Mouse (Mus musculus): ENCODE measurements around the gene Sept14. TPM values are rescaled to one million over a fixed set of nuclear protein-coding genes. Genes with fewer than 3 reads are reported as not detected.
A peak's percentile ranks its signal among the peaks of the same experiment; 100 is the strongest.

Gene Sept14
- polyA plus RNA-seq, 1 experiment from 2014 or later, result not detected

- Histone ChIP-seq H3K27ac (ENCODE audit: low read length) (no peak overlapping the region), H3K27me3 (replicated peaks; ENCODE audit: control insufficient read depth, insufficient read depth, low read length) (no peaks in the 10 kb centered on the region)
- WGBS, result 12% methylated on average over 7 of the region's 7 CpGs
Observed at GRCm38 (mm10) chr5:129725774-129726392, 17.6 kb upstream of the Sept14 start.

GRCm38 (mm10) chr5:129724834-129725773 lies 16.8 kb upstream of the Sept14 start, which contains the start of gene Nipsnap2:
Nipsnap2 (plus strand) TSS chr5:129725063.
- WGBS, result under 1% methylated on average over 88 of the region's 93 CpGs
- Histone ChIP-seq H3K36me3 (ENCODE audit: control insufficient read depth, insufficient read depth) (no peaks in the 10 kb centered on the region), H3K9me3 (ENCODE audit: control insufficient read depth, low read length) (no peaks in the 10 kb centered on the region), H3K9ac (replicated peaks; ENCODE audit: low read depth, low read length) (peak within 1 kb of the TSS; percentile 95), H3K27ac (ENCODE audit: low read length) (peak within 1 kb of the TSS; percentile 92), H3K4me3 (replicated peaks; ENCODE audit: low read length) (peak within 1 kb of the TSS; percentile 76), H3K4me2 (ENCODE audit: low read length) (peak within 1 kb of the TSS; percentile 60), H3K4me1 (replicated peaks; ENCODE audit: control insufficient read depth, insufficient read depth, low read length) (peaks cover 10% of the 10 kb centered on the region; the same call in 1 of the 2 replicates), H3K27me3 (replicated peaks; ENCODE audit: control insufficient read depth, insufficient read depth, low read length) (no peaks in the 10 kb centered on the region)
- ATAC-seq, result peak; percentile 96

More at GRCm38 (mm10) chr5:129725774-129726392, 17.6 kb upstream of the Sept14 start:
- peak overlapping the region; percentile 95 for H3K9ac ChIP-seq (replicated peaks; ENCODE audit: low read depth, low read length)
- no peak for ATAC-seq
- peak overlapping the region; percentile 60 for H3K4me2 ChIP-seq (ENCODE audit: low read length)
- no peaks in the 10 kb centered on the region for H3K36me3 ChIP-seq (ENCODE audit: control insufficient read depth, insufficient read depth)
- peaks cover 12% of the 10 kb centered on the region; the same call in 1 of the 2 replicates for H3K4me1 ChIP-seq (replicated peaks; ENCODE audit: control insufficient read depth, insufficient read depth, low read length)
- H3K9me3 ChIP-seq (ENCODE audit: control insufficient read depth, low read length), result no peaks in the 10 kb centered on the region
- peak overlapping the region; percentile 76 for H3K4me3 ChIP-seq (replicated peaks; ENCODE audit: low read length)

- no peak for ATAC-seq
- H3K36me3 ChIP-seq (ENCODE audit: control insufficient read depth, insufficient read depth), result peaks cover 3% of the 10 kb centered on the region; the same call in 1 of the 2 replicates
- no peak overlapping the region for H3K27ac ChIP-seq (ENCODE audit: low read length)
- H3K9me3 ChIP-seq (ENCODE audit: control insufficient read depth, low read length), result no peaks in the 10 kb centered on the region
- peak overlapping the region; percentile 95; the same call in 1 of the 2 replicates for H3K9ac ChIP-seq (replicated peaks; ENCODE audit: low read depth, low read length)
- H3K27me3 ChIP-seq (replicated peaks; ENCODE audit: control insufficient read depth, insufficient read depth, low read length), result no peaks in the 10 kb centered on the region
- peak overlapping the region; percentile 76 for H3K4me3 ChIP-seq (replicated peaks; ENCODE audit: low read length)
- WGBS, result 48% methylated on average over 4 of the region's 4 CpGs
- H3K4me2 ChIP-seq (ENCODE audit: low read length), result peak overlapping the region; percentile 41
- peaks cover 10% of the 10 kb centered on the region; the same call in 1 of the 2 replicates for H3K4me1 ChIP-seq (replicated peaks; ENCODE audit: control insufficient read depth, insufficient read depth, low read length)
Observed at GRCm38 (mm10) chr5:129724268-129724667, 16.0 kb upstream of the Sept14 start.

- Histone ChIP-seq H3K9me3 (ENCODE audit: control insufficient read depth, low read length) (no peaks in the 10 kb centered on the region), H3K27me3 (replicated peaks; ENCODE audit: control insufficient read depth, insufficient read depth, low read length) (no peaks in the 10 kb centered on the region), H3K4me3 (replicated peaks; ENCODE audit: low read length) (no peak overlapping the region), H3K9ac (replicated peaks; ENCODE audit: low read depth, low read length) (no peak overlapping the region), H3K4me1 (replicated peaks; ENCODE audit: control insufficient read depth, insufficient read depth, low read length) (peaks cover 8% of the 10 kb centered on the region), H3K4me2 (ENCODE audit: low read length) (no peak overlapping the region), H3K27ac (ENCODE audit: low read length) (no peak overlapping the region), H3K36me3 (ENCODE audit: control insufficient read depth, insufficient read depth) (peaks cover 10% of the 10 kb centered on the region)
- no peak for ATAC-seq
- 87% methylated on average over 3 of the region's 3 CpGs for WGBS
Observed at GRCm38 (mm10) chr5:129720176-129720575, 11.9 kb upstream of the Sept14 start.

- ATAC-seq, result no peak
- Histone ChIP-seq H3K27ac (ENCODE audit: low read length) (no peak overlapping the region), H3K27me3 (replicated peaks; ENCODE audit: control insufficient read depth, insufficient read depth, low read length) (no peaks in the 10 kb centered on the region), H3K4me2 (ENCODE audit: low read length) (no peak overlapping the region), H3K9me3 (ENCODE audit: control insufficient read depth, low read length) (no peaks in the 10 kb centered on the region), H3K9ac (replicated peaks; ENCODE audit: low read depth, low read length) (no peak overlapping the region), H3K36me3 (ENCODE audit: control insufficient read depth, insufficient read depth) (peaks cover 10% of the 10 kb centered on the region), H3K4me1 (replicated peaks; ENCODE audit: control insufficient read depth, insufficient read depth, low read length) (peaks cover 5% of the 10 kb centered on the region), H3K4me3 (replicated peaks; ENCODE audit: low read length) (no peak overlapping the region)
- WGBS, result 85% methylated on average over 9 of the region's 9 CpGs
Observed at GRCm38 (mm10) chr5:129717016-129717415, 8.7 kb upstream of the Sept14 start.

- peak; percentile 98 for ATAC-seq
Observed at GRCm38 (mm10) chr5:129715326-129715861, 7.1 kb upstream of the Sept14 start, which contains the start of gene Mrps17. Mrps17 (plus strand) TSS chr5:129715497.

GRCm38 (mm10) chr5:129703368-129703767 lies 4.9 kb downstream of the Sept14 start:
- no peaks in the 10 kb centered on the region for H3K36me3 ChIP-seq (ENCODE audit: control insufficient read depth, insufficient read depth)
- no peaks in the 10 kb centered on the region for H3K4me1 ChIP-seq (replicated peaks; ENCODE audit: control insufficient read depth, insufficient read depth, low read length)
- H3K9ac ChIP-seq (replicated peaks; ENCODE audit: low read depth, low read length), result no peak overlapping the region
- no peak for ATAC-seq
- no peaks in the 10 kb centered on the region for H3K9me3 ChIP-seq (ENCODE audit: control insufficient read depth, low read length)
- H3K4me2 ChIP-seq (ENCODE audit: low read length), result no peak overlapping the region
- peaks cover 7% of the 10 kb centered on the region; the same call in 1 of the 2 replicates for H3K27me3 ChIP-seq (replicated peaks; ENCODE audit: control insufficient read depth, insufficient read depth, low read length)
- no peak overlapping the region for H3K4me3 ChIP-seq (replicated peaks; ENCODE audit: low read length)
- no peak overlapping the region for H3K27ac ChIP-seq (ENCODE audit: low read length)

More at GRCm38 (mm10) chr5:129715326-129715861, 7.1 kb upstream of the Sept14 start, which contains the start of gene Mrps17:
- Histone ChIP-seq H3K4me1 (replicated peaks; ENCODE audit: control insufficient read depth, insufficient read depth, low read length) (peaks cover 5% of the 10 kb centered on the region), H3K4me2 (ENCODE audit: low read length) (peak within 1 kb of the TSS; percentile 60), H3K27me3 (replicated peaks; ENCODE audit: control insufficient read depth, insufficient read depth, low read length) (no peaks in the 10 kb centered on the region), H3K4me3 (replicated peaks; ENCODE audit: low read length) (peak within 1 kb of the TSS; percentile 80), H3K9me3 (ENCODE audit: control insufficient read depth, low read length) (no peaks in the 10 kb centered on the region), H3K9ac (replicated peaks; ENCODE audit: low read depth, low read length) (peak within 1 kb of the TSS; percentile 75), H3K36me3 (ENCODE audit: control insufficient read depth, insufficient read depth) (peaks cover 10% of the 10 kb centered on the region), H3K27ac (ENCODE audit: low read length) (0 out of 2 replicates have a peak within 1 kb of the TSS, but pooled peaks have one; percentile 43)
- under 1% methylated on average over 33 of the region's 33 CpGs for WGBS

- H3K9me3 ChIP-seq (ENCODE audit: control insufficient read depth, low read length), result no peaks in the 10 kb centered on the region
- H3K4me2 ChIP-seq (ENCODE audit: low read length), result no peak overlapping the region
- no peak overlapping the region for H3K4me3 ChIP-seq (replicated peaks; ENCODE audit: low read length)
- no peaks in the 10 kb centered on the region for H3K4me1 ChIP-seq (replicated peaks; ENCODE audit: control insufficient read depth, insufficient read depth, low read length)
- H3K27me3 ChIP-seq (replicated peaks; ENCODE audit: control insufficient read depth, insufficient read depth, low read length), result peaks cover 9% of the 10 kb centered on the region
- H3K27ac ChIP-seq (ENCODE audit: low read length), result no peak overlapping the region
- 83% methylated on average over 1 of the region's 1 CpGs for WGBS
- ATAC-seq, result no peak
- no peaks in the 10 kb centered on the region for H3K36me3 ChIP-seq (ENCODE audit: control insufficient read depth, insufficient read depth)
- H3K9ac ChIP-seq (replicated peaks; ENCODE audit: low read depth, low read length), result no peak overlapping the region
Observed at GRCm38 (mm10) chr5:129701706-129702105, 6.6 kb downstream of the Sept14 start.

- H3K27me3 ChIP-seq (replicated peaks; ENCODE audit: control insufficient read depth, insufficient read depth, low read length), result peaks cover 10% of the 10 kb centered on the region
- no peak overlapping the region for H3K9ac ChIP-seq (replicated peaks; ENCODE audit: low read depth, low read length)
- no peaks in the 10 kb centered on the region for H3K4me1 ChIP-seq (replicated peaks; ENCODE audit: control insufficient read depth, insufficient read depth, low read length)
- ATAC-seq, result no peak
- H3K4me3 ChIP-seq (replicated peaks; ENCODE audit: low read length), result no peak overlapping the region
- H3K9me3 ChIP-seq (ENCODE audit: control insufficient read depth, low read length), result no peaks in the 10 kb centered on the region
- H3K27ac ChIP-seq (ENCODE audit: low read length), result no peak overlapping the region
- peak overlapping the region; percentile 3; the same call in 1 of the 2 replicates for H3K4me2 ChIP-seq (ENCODE audit: low read length)
- H3K36me3 ChIP-seq (ENCODE audit: control insufficient read depth, insufficient read depth), result no peaks in the 10 kb centered on the region
- WGBS, result 43% methylated on average over 2 of the region's 2 CpGs
Observed at GRCm38 (mm10) chr5:129700506-129700905, 7.8 kb downstream of the Sept14 start.

Measured in forebrain, embryonic 16.5 days (tissue).